Mouse (Mus musculus) inflammation-experienced regulatory T-cells, adult 6 months (primary cell): ENCODE data around the gene Tubd1. TPM values are rescaled to one million over a fixed set of nuclear protein-coding genes. Genes with fewer than 3 reads are reported as not detected.

Experiments
- ATAC-seq: one replicate; pipeline ENCODE4 v1.8.0; 2017
- polyA plus RNA-seq, 3 experiments: library from polyadenylated mRNA; unstranded; fragments of 100-300 nt; shearing (Covaris generic); gene quantifications; one replicate each; pipeline ENCODE4 v1.2.1; 2017

Tubd1 gene
- polyA plus RNA-seq, 3 experiments from 2014 or later: 4.8 to 8.2 (median 5.6) TPM

DNA sequence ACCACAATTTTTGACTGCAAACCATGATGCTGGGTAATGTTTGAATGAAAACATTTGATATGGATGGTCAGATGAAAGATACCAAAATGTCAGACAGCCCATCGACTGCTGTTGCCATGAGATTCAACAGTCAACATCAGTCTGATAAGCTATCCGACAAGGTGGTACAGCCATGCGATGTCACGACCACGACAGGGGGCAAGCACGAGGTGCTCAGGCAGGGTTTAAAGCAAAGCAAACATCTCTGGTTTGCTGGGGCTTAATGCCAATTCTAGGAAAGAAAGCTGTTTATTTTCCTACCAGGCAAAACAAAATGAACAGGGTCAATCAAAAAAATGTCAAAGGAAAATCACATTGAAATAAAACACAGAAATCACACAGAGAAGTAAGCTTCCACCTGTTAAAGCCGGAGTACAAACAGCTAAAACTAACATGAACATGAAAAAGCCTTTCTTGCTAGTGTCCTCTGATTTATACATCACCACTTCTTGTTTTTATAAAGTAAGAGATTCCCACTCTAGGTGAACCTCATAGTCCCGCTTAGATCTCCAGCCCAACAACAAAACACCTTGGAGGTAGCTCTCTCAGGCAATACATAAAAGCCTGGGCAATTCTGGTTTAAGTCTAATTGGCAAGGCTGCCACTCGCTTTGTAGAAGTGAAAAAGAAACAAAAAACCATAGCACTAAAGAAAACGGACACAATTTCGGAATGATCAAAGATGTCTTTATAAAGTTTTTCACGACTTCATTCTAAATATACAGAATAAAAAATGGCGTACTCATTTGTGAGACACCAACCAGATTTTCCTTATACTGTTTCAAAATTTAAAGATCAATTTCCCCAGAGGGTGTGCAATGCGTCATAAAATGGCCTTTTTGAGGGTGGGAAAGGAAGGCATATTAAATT, 39.5 kb downstream of the Tubd1 start:
- ATAC-seq: no peak

DNA sequence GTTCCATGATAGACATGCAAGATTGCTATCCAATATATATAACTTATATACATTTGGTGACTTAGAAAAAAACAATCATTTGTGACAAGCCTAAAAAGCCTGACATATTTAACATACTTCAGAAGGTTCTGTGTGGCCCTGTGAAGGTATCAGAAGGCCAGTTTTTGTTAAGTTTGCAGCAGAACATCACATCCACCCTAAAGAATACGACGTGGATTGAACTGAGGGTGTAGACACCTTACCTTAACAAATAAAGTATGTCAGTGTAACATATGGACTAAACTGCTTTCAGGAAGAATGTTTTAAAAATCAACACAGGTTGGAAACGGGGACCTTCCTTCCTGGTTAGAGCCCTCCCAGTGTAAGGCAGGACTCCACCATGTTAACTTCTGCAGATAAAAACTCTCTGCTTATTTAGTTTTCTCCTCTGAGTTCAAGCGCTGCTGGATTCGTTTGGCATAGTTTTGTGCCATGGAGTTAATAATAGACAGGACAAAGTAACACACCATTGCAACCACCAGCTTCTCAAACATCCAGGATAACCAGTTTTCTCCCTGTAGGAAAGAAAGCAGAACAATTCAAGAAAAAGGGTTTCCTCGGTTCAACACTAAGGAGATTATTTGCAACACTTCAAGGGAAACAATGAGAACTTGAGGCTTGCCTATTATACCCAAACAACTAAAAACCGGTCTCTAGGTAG, 40.3 kb downstream of the Tubd1 start:
- no peak for ATAC-seq

DNA sequence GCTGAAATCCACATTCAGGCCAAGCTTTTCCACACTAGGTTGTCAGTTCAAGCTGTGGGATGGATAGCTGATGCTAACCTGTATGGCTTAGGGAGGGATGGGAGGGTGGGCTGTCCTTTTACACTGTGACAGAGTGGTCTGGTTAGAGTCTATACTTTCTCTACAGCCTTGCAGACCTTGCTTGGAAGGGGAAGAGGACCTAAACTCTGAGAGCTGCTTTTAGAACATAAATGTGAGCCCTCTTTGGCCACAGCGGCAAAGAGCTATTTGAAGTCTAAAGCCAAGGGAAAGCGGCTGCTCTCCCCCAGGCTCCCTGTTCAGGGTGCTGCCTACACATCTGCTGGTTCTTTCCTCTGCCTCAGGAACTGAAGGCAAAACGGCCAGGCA, 40.8 kb downstream of the Tubd1 start:
- ATAC-seq: no peak

DNA sequence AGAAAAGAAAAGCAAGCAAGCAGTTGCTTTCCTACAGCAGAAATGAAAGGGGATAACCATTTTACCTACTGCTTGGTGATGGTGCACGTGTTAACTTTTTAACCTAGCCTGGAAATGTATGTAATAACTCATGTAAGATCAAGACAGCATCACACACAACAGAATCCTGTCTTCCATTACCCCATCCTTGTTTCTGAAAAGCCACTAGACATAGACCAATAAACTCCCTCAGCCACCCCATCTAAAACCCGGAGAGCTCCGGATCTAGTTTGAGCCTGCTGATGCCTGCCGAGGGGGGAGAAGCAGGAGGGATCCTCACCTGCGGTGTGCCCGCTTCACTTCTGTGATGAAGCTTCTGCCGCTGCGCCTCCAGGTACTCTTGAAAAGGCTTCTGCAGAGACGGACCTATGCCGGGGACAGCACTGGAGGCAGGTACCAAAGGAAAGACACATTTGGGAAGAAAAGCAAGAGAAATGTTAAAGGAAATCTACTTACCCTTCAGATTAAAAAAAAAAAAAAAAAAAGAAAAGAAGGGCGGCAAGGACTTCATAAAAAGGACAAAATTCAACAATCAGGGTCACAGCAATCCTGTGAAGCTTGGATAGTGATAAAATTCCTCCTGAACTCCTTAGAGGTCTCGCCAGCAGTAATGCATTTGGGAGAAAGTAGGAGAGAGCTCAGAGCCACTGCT, 41.5 kb downstream of the Tubd1 start:
- peak; percentile 9 for ATAC-seq

- peak; percentile 71 for ATAC-seq
Measured at GRCm38 (mm10) chr11:86586868-86587792, 42.3 kb downstream of the Tubd1 start.

- ATAC-seq: no peak
Measured at GRCm38 (mm10) chr11:86587830-86588229, 43.0 kb downstream of the Tubd1 start.

DNA sequence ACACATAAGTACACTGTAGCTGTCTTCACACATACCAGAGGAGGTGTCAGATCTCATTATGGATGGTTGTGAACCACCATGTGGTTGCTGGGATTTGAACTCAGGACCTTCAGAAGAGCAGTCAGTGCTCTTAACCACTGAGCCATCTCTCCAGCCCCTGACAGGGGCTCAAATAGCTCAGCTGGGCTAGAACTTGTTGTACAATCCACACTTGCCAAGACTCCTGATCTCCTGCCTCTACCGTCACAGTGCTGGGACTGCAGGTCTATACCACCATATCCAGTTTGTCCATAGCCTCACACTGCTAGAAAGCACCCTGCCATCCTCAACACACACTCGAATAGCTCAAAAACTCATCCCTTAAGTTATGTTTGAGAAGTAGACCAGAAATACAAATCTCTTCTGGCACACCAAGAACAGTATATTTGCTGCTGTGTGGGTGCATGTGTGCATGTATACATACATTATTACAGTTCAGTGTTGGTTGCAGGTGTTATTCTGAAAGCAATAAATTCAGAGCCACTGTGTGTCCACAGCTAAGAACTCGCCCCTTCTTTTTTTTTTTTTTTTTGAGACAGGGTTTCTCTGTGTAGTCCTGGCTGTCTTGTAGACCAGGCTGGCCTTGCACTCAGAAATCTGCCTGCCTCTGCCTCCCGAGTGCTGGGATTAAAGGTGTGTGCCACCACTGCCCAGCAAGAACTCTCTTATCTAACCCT, 44.0 kb downstream of the Tubd1 start:
- no peak for ATAC-seq

- ATAC-seq: no peak
Measured at GRCm38 (mm10) chr11:86590066-86590465, 45.3 kb downstream of the Tubd1 start.

GRCm38 (mm10) chr11:86590579-86590978, 45.8 kb downstream of the Tubd1 start:
- ATAC-seq: no peak

GRCm38 (mm10) chr11:86591301-86591845, 46.6 kb downstream of the Tubd1 start:
- no peak for ATAC-seq

- no peak for ATAC-seq
Measured at GRCm38 (mm10) chr11:86591931-86592616, 47.3 kb downstream of the Tubd1 start.

- peak; percentile 90 for ATAC-seq
Measured at GRCm38 (mm10) chr11:86592993-86593392, 48.2 kb downstream of the Tubd1 start.

DNA sequence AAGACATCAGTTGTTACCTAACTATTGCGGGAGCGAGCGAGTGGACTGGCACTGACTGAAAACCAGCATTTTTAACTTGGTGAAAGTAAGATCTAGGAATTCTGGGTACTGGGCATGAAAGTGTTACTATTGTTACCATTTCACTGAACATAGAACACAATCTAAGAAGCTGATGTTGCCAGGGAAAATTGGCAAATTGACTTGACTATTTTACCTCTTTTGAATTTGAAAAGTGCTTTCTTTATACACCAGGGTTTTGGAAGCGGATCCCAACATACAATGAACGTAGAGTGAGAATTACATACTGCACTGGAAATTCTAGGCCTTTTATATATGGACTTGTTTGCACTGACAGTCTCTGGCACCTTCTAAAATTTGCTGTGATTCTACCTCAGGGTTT, 48.7 kb downstream of the Tubd1 start:
- ATAC-seq: no peak

DNA sequence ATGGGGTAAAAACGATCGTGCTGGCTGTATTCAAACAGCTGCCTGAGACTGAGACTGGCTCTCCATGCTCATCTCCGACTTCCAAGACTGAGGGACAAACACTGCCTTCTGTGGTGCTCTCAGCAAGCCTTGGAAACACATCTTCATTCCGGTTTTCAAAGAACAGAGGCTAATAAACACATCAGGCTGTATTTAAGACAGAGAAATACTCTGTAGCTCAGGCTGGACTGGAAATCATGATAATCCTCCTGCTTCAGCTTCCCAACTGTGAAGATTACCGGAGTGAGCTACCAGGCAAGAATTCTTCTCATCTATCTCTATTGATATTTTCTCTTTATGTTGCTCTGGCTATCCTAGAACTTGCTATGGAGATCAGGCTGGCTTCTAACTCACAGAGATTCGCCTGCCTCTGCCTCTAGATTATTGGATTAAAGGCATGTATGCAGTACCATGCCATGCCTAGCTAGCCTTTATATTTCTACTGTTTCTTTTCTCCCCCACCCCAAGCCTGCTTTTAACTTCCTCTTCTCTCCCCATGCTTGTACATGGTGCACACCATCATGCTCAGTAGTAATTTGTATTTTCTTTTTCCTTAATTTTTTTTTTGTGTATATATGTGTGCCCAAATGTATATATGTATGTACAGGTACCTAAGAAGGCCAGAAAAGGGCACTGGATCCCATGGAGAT, 49.5 kb downstream of the Tubd1 start:
- no peak for ATAC-seq

GRCm38 (mm10) chr11:86595366-86595765, 50.6 kb downstream of the Tubd1 start:
- no peak for ATAC-seq

- ATAC-seq: peak; percentile 43
Measured at GRCm38 (mm10) chr11:86596187-86596960, 51.6 kb downstream of the Tubd1 start.

DNA sequence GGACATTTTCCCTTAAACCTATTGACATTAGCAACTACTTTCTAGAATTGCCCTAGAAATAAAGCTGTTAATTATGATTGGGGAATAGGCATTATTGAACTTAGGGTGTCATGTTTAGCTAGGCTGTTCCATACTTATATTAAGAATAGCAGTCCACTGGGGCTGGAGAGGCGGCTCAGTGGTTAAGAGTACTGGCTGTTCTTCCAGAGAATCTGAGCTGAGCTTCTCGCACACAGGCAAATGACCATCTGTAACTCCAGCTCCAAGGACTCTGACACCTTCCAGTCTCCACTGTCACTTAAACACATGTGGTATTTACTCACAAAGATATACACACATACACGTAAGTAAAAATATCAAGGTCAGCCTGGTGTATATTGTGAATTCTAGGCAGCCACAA, 52.2 kb downstream of the Tubd1 start:
- ATAC-seq: no peak

- ATAC-seq: no peak
Measured at GRCm38 (mm10) chr11:86598154-86598553, 53.4 kb downstream of the Tubd1 start.

GRCm38 (mm10) chr11:86598572-86598971, 53.8 kb downstream of the Tubd1 start:
- ATAC-seq: no peak
